Mouse (Mus musculus): ENCODE measurements around the gene Kndc1.

Gene Kndc1

DNA sequence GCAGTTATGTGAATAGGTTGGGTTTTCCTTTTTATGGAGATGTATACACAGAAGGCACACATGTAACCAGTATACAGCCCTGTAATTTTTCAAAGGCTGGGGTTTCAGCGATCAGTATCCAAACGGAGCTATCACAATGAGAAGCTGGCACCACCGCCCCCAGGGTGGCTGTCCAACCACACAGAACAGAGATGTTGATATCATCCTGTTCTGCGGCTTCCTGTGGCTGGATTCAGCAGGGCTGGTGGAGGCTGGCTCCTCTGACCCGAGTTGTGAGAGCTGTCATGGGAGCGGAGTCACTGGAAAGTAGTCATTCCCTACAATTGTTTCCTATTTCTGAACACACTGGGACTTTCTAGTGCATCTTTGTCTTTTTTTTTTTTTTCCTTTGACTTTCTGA, 10.8 kb downstream of the Kndc1 start:
- no peak for DNase-seq (ENCODE audit: low spot score in 2 of 2)

DNA sequence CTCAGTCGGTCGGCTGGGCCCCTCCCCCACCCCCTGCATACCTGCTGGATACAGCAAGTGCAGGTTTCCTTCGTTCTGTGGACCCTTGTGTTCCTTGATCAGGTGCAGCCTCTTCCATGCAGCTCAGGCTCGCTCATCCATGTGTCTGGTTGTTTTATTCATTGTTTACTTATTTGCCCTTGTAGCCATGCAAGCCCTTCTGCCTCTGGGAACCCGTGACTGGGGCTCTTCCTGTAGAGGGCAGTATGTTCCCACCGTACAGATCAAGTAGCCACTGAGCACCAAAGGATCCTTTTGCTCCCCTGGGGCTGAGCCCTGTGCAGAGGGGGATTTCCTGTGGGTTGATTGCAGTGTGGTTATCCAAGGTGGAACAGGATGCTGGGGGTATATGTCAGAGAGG, 11.2 kb downstream of the Kndc1 start:
- DNase-seq (ENCODE audit: low spot score in 2 of 2) = no peak

- DNase-seq (ENCODE audit: low spot score in 2 of 2) = no peak
These were observed 13.7 kb downstream of the Kndc1 start for GRCm38 (mm10) chr7:139908176-139908575.

GRCm38 (mm10) chr7:139909469-139909868, 15.0 kb downstream of the Kndc1 start:
- no peak for DNase-seq (ENCODE audit: low spot score in 2 of 2)

- DNase-seq (ENCODE audit: low spot score in 2 of 2) = no peak
These were observed 15.8 kb downstream of the Kndc1 start for GRCm38 (mm10) chr7:139910204-139910835.

- no peak for DNase-seq (ENCODE audit: low spot score in 2 of 2)
These were observed 19.9 kb downstream of the Kndc1 start for GRCm38 (mm10) chr7:139914141-139915047.

GRCm38 (mm10) chr7:139915646-139916257, 21.3 kb downstream of the Kndc1 start:
- DNase-seq (ENCODE audit: low spot score in 2 of 2) = no peak

DNA sequence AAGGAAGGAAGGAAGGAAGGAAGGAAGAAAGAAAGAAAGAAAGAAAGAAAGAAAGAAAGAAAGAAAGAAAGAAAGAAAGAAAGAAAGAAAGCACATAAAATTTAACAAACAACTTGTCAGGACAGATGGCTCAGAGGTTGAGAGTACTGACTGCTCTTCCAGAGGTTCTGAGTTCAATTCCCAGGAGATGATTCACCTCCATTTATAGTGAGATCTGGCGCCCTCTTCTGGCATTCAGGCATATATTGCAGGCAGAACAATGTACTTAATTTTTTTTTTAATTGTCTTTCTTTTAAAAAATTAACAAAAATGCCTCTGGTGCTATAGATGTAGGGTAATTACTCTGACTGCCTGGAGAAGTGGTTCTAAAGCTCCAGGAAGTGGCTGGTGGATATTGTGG, 21.8 kb downstream of the Kndc1 start:
- no peak for DNase-seq (ENCODE audit: low spot score in 2 of 2)

DNA sequence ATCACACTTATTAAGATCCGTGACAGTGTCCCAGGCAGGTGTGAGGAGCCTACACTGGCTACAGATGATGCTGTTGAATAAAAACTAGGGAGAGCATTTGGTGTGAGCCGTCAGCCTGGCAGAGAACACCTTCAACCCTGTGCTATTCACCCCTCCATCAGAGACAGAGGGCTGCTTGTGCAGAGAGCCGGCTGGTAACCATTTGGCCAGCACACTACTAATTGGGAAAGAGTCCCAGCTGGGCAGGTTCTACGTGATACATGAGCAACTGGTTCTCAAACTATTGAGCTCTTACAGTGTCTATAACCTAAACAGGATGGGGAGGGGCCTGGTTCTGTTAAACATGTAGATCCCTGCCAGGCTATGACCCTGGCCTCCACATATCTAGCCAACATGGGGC, 23.8 kb downstream of the Kndc1 start:
- no peak for DNase-seq (ENCODE audit: low spot score in 2 of 2)

DNA sequence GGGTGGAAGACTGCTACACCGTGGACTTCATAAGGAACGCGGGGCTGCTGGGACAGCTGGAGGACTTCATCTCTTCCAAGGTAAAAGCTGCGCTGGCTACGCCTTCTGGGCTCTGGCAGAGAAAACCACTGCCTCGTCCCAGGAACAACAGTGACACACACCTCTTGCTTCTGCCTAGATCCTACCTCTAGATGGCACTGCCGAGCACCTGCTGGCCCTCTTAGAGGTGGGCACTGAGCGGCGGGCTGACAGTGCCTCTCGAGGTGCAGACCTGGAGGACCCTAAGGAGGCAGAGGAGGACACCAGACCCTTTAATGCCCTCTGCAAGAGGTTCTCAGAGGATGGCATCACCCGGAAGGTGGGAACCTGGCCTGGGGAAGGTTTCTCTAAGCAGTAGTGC, 36.2 kb downstream of the Kndc1 start:
- peak in 1 of 2 experiments; percentile 21 for DNase-seq (ENCODE audit: low spot score in 2 of 2)

- DNase-seq (ENCODE audit: low spot score in 2 of 2) = no peak
These were observed 42.2 kb downstream of the Kndc1 start for GRCm38 (mm10) chr7:139936705-139937104.

- DNase-seq (ENCODE audit: low spot score in 2 of 2) = no peak
These were observed 42.6 kb downstream of the Kndc1 start for GRCm38 (mm10) chr7:139937138-139937537.

DNA sequence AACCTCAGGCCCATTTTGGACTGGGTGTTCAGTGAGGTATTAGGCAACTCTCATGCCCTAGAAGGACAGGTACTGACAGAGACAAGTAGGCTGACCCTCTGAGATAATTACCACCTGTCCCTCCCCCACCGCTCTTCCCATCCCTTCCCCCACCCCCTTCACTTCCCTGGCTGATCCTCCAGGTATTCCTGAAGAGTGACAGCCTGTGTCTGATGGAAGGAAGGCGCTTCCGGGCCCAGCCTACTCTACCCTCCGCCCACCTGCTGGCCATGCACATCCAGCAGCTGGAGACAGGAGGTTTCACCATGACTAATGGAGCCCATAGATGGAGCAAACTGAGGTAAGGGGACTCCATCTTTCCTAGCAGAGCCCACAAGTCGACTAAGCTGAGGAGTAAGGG, 43.3 kb downstream of the Kndc1 start:
- DNase-seq (ENCODE audit: low spot score in 2 of 2) = no peak

DNA sequence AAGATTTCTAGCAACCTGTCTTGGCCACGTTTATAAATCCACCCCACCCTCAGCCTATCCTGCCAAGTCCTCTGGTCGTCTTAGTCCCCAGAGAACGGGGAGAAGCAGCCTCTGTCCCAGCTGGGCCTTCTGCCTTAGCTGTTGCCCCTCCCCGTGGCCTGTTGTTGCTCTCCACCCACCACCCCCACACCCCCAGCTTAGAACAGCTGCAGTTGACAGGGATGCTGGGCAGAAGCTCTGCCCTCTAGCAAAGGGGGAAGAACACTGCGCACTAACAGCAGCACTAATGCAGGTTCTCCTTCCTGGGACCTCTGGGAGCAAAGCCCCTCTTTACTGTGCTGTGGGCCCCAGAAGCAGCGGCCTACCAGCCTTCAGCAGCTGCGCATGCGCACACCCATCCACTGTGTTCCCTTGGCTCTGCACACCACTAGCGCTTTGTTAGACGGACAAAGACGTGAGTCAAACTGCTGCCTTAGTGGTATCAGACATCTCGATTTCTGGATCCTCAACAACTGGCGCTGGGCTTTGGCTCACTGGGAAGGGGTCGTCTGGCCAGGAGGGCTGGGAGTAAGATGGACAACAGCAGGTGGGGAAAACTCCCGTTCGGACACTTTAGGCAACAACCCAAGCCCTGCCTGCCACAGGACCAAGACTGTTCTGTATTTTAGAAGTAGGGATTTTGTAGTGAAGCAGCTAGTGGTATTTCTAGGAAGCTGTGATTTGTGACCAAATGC, 46.1 kb downstream of the Kndc1 start:
- DNase-seq (ENCODE audit: low spot score in 2 of 2) = no peak

GRCm38 (mm10) chr7:139943674-139944281, 49.3 kb downstream of the Kndc1 start, which contains the start of gene Utf1:
TSS of gene Utf1 (plus strand) at chr7:139943789.
- DNase-seq (ENCODE audit: low spot score in 2 of 2) = no peak

- no peak for DNase-seq (ENCODE audit: low spot score in 2 of 2)
These were observed 50.1 kb downstream of the Kndc1 start for GRCm38 (mm10) chr7:139944291-139945240.

GRCm38 (mm10) chr7:139945516-139945915, 51.0 kb downstream of the Kndc1 start:
- no peak for DNase-seq (ENCODE audit: low spot score in 2 of 2)

DNA sequence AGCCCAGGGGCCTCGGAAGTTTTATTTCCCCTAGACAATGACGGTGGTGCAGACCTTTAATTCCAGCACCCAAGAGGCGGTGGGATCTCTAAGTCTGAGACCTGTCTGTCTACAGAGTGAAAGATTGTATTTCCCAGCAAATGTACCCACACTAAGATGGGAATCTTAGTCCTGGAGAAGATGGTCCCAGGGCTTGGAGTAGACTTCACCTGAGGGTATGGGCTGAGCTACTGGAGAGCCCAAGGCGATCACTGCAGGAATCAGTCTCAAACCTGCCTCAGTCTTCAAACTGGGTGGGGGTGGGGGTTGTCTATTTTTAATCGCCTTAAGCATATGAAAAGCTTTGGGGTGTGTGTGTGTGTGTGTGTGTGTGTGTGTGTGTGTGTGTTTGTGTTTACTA, 51.5 kb downstream of the Kndc1 start:
- no peak for DNase-seq (ENCODE audit: low spot score in 2 of 2)

DNA sequence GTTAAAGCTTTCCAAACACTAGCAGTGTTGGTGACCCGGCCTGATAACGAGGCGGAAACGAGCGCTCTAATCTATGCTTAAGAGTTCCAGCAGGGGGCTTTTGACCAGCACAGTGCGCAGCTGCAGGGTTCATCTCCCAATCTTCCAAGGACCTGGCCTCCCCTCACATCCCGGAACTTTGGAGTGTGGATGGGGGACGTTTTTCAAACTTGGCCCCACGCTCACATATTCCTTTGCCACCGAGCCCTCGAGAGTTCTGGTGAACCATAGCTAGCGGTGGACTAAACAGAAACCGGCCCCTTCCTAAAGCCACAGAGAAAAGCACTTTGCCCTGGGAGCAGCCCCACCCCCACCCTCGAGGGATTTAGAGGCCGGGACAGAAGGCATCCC, 55.4 kb downstream of the Kndc1 start:
- no peak for DNase-seq (ENCODE audit: low spot score in 2 of 2)

DNA sequence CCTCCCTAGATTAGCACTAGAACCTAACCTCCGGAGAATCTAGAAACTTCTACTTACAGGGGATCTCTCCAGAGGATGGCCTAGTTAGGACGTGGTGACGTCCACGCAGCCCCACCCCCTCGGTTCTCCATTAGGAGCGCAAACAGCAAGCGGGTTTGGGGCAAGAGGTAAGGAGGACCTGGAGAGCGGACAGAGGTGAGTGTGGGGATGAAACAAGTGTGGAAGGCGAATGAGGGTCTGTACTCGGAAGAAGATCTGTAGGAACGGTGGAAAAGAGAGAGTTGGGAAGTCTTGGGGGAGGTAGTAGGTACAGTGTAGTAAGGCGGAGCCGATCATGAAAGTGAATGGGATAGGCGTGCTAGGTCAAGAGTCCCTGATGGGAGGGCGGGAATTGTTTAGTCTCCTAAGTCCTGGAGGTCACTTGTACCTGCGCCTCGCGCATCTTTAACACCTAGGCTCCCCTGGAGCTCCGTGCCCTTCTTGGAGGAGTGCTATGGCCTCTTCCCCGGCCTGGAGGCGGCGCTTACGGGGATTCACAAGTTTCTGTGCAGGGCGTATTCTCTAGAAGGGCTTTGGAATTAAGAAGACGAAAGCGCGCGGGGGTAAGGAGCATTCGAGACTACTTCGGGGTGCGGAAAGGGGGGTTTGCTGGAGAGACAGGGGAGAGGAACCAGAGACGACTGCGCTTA, 55.9 kb downstream of the Kndc1 start:
- peak in 1 of 2 experiments; percentile 15 for DNase-seq (ENCODE audit: low spot score in 2 of 2)

All from spleen, postnatal 14 days (tissue).